Mouse (Mus musculus) CD4-positive helper T cell, adult 2 months (primary cell): ENCODE measurements around the gene Pfkm.

ENCODE experiments used
- DNase-seq: peaks from one replicate; pipeline ENCODE4 v3.0.0-alpha.2; 2012; ENCODE audit warnings: low read depth, missing footprints, low spot score

The Pfkm gene

GRCm38 (mm10) chr15:98098519-98098918 lies 6.1 kb downstream of the Pfkm start:
- no peak for DNase-seq

GRCm38 (mm10) chr15:98102401-98102800 lies 10.0 kb downstream of the Pfkm start:
- DNase-seq = no peak

GRCm38 (mm10) chr15:98106506-98106905 lies 14.1 kb downstream of the Pfkm start:
- DNase-seq = no peak

GRCm38 (mm10) chr15:98107230-98107629 lies 14.8 kb downstream of the Pfkm start:
- no peak for DNase-seq

GRCm38 (mm10) chr15:98107703-98108296 lies 15.4 kb downstream of the Pfkm start:
- DNase-seq = no peak

- DNase-seq = peak; percentile 82
Observed at GRCm38 (mm10) chr15:98108297-98109152, 16.1 kb downstream of the Pfkm start.

GRCm38 (mm10) chr15:98111791-98112190 lies 19.4 kb downstream of the Pfkm start:
- no peak for DNase-seq

- DNase-seq = no peak
Observed at GRCm38 (mm10) chr15:98114098-98114851, 21.9 kb downstream of the Pfkm start.

- DNase-seq = no peak
Observed at GRCm38 (mm10) chr15:98114852-98115778, 22.7 kb downstream of the Pfkm start.

GRCm38 (mm10) chr15:98115779-98116163 lies 23.4 kb downstream of the Pfkm start:
- DNase-seq = no peak

- DNase-seq = no peak
Observed at GRCm38 (mm10) chr15:98116287-98116686, 23.9 kb downstream of the Pfkm start.

GRCm38 (mm10) chr15:98119363-98119762 lies 27.0 kb downstream of the Pfkm start:
- DNase-seq = no peak

- DNase-seq = no peak
Observed at GRCm38 (mm10) chr15:98120831-98121230, 28.4 kb downstream of the Pfkm start.

GRCm38 (mm10) chr15:98131001-98131400 lies 38.6 kb downstream of the Pfkm start:
- DNase-seq = no peak

- no peak for DNase-seq
Observed at GRCm38 (mm10) chr15:98131451-98131850, 39.1 kb downstream of the Pfkm start.

- no peak for DNase-seq
Observed at GRCm38 (mm10) chr15:98131942-98132655, 39.7 kb downstream of the Pfkm start.

- DNase-seq = no peak
Observed at GRCm38 (mm10) chr15:98133471-98133870, 41.1 kb downstream of the Pfkm start.

- DNase-seq = no peak
Observed at GRCm38 (mm10) chr15:98134034-98134433, 41.6 kb downstream of the Pfkm start.

GRCm38 (mm10) chr15:98134666-98135065 lies 42.3 kb downstream of the Pfkm start:
- no peak for DNase-seq

GRCm38 (mm10) chr15:98135671-98136070 lies 43.3 kb downstream of the Pfkm start:
- no peak for DNase-seq

- DNase-seq = no peak
Observed at GRCm38 (mm10) chr15:98136871-98137270, 44.5 kb downstream of the Pfkm start.
